Mouse (Mus musculus) limb, embryonic 11.5 days (tissue): ENCODE measurements around the gene Cct4. TPM values are rescaled to one million over a fixed set of nuclear protein-coding genes. Genes with fewer than 3 reads are reported as not detected.

Experiments
- ATAC-seq: fragments of 200-750 bp; cut with Nextera tagmentation; 2 replicates; pipeline ENCODE4 v1.8.0; 2017; ENCODE audit warnings: low read depth; ENCODE audit not compliant: insufficient number of reproducible peaks, low FRiP score, low TSS enrichment
- DNase-seq: peaks from one replicate; pipeline ENCODE4 v3.0.0-alpha.2; 2015; ENCODE audit warnings: low spot score
- H3K27ac ChIP-seq: fragments of 300-500 bp; sonication (generic); replicated peaks from 2 replicates; pipeline ENCODE4 v1.5.1; 2014; ENCODE audit warnings: low read depth, mild to moderate bottlenecking, low read length
- H3K27me3 ChIP-seq: fragments of 300-500 bp; sonication (generic); 2 replicates; pipeline ENCODE4 v1.6.1; 2014; ENCODE audit warnings: mild to moderate bottlenecking, low read length, mixed read lengths; ENCODE audit not compliant: control insufficient read depth, insufficient read depth
- H3K36me3 ChIP-seq: fragments of 300-500 bp; sonication (generic); 2 replicates; pipeline ENCODE4 v1.6.1; 2014; ENCODE audit warnings: mild to moderate bottlenecking, low read length, moderate library complexity, mixed read lengths; ENCODE audit not compliant: control insufficient read depth, insufficient read depth
- H3K4me1 ChIP-seq: fragments of 300-500 bp; sonication (generic); 2 replicates; pipeline ENCODE4 v1.6.1; 2014; ENCODE audit warnings: low read length, mixed read lengths; ENCODE audit not compliant: control insufficient read depth, insufficient read depth
- H3K4me2 ChIP-seq: fragments of 300-500 bp; sonication (generic); 2 replicates; pipeline ENCODE4 v1.6.1; 2014; ENCODE audit warnings: low read depth, mild to moderate bottlenecking, moderate library complexity; ENCODE audit not compliant: severe bottlenecking
- H3K4me3 ChIP-seq: fragments of 300-500 bp; sonication (generic); 2 replicates; pipeline ENCODE4 v1.5.1; 2014; ENCODE audit warnings: low read depth, low read length
- H3K9ac ChIP-seq: fragments of 300-500 bp; sonication (generic); 2 replicates; pipeline ENCODE4 v1.6.1; 2014; ENCODE audit warnings: mild to moderate bottlenecking, low read length
- H3K9me3 ChIP-seq: fragments of 300-500 bp; sonication (generic); 2 replicates; pipeline ENCODE4 v1.6.1; 2016; ENCODE audit warnings: low read length; ENCODE audit not compliant: control insufficient read depth
- WGBS: fragments of 180-500 bp; shearing (Covaris S2); extraction: QIAGEN DNeasy Blood & Tissue Kit; methylation state at CpG from one replicate; pipeline ENCODE4 v1.1.7; 2014; 5-methylcytosine and 5-hydroxymethylcytosine counted together
- polyA plus RNA-seq: library from polyadenylated mRNA; unstranded; fragments of >200 nt; fragmentation: Nextera tagmentation; extraction: Ambion mirVana; gene quantifications from 2 replicates; pipeline ENCODE4 v1.2.1, GENCODE M21; 2014

Gene Cct4
- polyA plus RNA-seq, 1 experiment from 2014 or later: 417 TPM

DNA sequence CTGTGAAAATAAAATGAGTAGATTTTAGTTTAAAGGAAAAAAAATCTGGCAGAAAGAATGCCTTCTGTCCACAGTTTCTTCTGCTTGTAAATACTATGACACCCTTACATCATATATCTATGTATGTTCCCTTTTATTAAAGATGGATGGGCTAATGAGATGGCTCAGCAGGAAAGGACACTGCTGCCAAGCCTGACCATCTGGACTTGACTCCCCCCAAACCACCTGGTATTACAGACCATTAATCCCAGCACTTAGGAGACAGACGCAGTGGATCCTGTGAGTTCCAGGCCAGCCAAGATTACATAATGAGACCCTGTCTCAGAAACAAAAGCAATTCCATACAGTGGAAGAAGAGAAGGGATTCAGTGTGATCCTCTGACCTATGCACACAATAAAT lies 11.6 kb upstream of the Cct4 start:
- WGBS: 78% methylated on average over 1 of the region's 1 CpGs

DNA sequence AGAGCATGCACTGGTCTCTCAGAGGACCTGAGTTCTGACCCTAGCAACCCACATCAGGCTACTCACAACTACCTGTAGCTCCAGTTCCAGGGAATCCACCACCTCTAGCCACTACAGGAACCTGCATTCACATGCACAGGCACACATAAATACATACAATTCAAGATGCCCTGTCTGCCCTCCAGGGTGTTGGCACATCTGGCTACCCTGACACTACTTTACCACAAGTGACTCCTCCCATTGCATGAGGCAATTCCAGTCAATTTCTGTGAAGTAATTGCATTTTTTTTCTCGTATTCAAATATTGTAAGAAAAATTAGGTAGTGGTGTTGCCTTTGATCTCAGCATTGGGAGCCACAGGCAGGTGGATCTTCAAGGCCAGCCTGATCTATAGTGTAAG lies 11.1 kb upstream of the Cct4 start:
- Histone ChIP-seq H3K4me2 (no peak overlapping the region), H3K36me3 (no peaks in the 10 kb centered on the region), H3K27ac (no peak overlapping the region), H3K4me3 (no peak overlapping the region), H3K9ac (no peak overlapping the region), H3K4me1 (peaks cover 6% of the 10 kb centered on the region), H3K9me3 (no peaks in the 10 kb centered on the region), H3K27me3 (no peaks in the 10 kb centered on the region)
- WGBS: 93% methylated on average over 1 of the region's 1 CpGs
- DNase-seq (no peak), ATAC-seq (no peak)

More for the DNA sequence above, 11.6 kb upstream of the Cct4 start:
- H3K27ac ChIP-seq: no peak overlapping the region
- DNase-seq (no peak), ATAC-seq (no peak)
- H3K9me3 ChIP-seq: no peaks in the 10 kb centered on the region
- H3K9ac ChIP-seq: no peak overlapping the region
- no peak overlapping the region for H3K4me2 ChIP-seq
- no peaks in the 10 kb centered on the region for H3K27me3 ChIP-seq
- 0 out of 2 replicates have a peak, but pooled peaks cover 2% of the 10 kb centered on the region for H3K36me3 ChIP-seq
- no peak overlapping the region for H3K4me3 ChIP-seq
- peaks cover 6% of the 10 kb centered on the region for H3K4me1 ChIP-seq

DNA sequence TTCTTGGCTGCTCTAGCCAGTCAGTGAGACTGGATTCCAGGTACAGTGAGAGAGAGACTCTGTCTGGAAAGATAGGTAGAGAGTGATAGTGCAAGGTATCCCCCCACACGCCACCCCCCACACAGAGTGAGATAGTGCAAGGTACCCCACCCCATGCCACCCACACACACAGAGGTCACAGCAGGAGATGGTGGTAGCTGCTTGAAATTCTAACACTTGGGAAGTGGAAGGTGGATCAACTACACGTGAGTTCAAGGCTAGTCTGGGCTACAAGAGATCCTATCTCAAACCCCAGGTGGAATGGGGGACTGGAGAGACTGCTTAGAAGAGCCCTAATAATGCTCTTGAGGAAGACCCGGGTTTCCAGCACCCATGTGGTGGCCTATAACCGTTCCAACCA lies 9.3 kb upstream of the Cct4 start:
- H3K27ac ChIP-seq: no peak overlapping the region

DNA sequence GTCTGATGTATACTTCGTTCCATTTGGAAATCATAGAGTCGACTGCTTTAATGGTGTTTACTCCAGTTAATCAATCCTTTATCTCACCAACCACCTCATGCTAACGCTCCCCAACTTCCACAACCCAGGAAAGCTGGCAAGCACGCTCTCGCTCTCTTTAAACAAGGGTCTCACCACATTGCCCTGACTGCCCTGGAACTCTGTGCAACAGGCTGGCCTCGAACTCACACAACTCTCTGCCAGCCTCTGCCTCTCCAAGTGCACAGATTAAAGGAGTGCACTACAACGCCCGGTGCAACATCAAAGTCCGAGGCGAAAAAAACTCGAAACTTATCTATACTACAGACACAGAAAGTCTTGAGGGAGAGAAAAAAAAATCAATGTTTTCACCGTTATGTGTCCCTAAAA lies 8.8 kb upstream of the Cct4 start:
- no peak for DNase-seq
- ATAC-seq: peak; percentile 40; the same call in 1 of the 2 replicates
- 4% methylated on average over 12 of the region's 12 CpGs for WGBS
- peak overlapping the region; percentile 66 for H3K4me3 ChIP-seq
- H3K27me3 ChIP-seq: no peaks in the 10 kb centered on the region
- H3K9me3 ChIP-seq: no peaks in the 10 kb centered on the region
- no peaks in the 10 kb centered on the region for H3K36me3 ChIP-seq
- H3K27ac ChIP-seq: peak overlapping the region; percentile 92; the same call in 1 of the 2 replicates
- peak overlapping the region; percentile 61 for H3K4me2 ChIP-seq
- H3K4me1 ChIP-seq: peaks cover 6% of the 10 kb centered on the region
- H3K9ac ChIP-seq: peak overlapping the region; percentile 75

More for the DNA sequence above, 9.3 kb upstream of the Cct4 start:
- H3K27me3 ChIP-seq: no peaks in the 10 kb centered on the region
- H3K9ac ChIP-seq: 0 out of 2 replicates have a peak overlapping the region, but pooled peaks have one; percentile 22
- peak overlapping the region; percentile 66 for H3K4me3 ChIP-seq
- WGBS: 38% methylated on average over 4 of the region's 4 CpGs
- no peaks in the 10 kb centered on the region for H3K9me3 ChIP-seq
- peak overlapping the region; percentile 61 for H3K4me2 ChIP-seq
- peaks cover 6% of the 10 kb centered on the region for H3K4me1 ChIP-seq
- ATAC-seq (no peak), DNase-seq (no peak)
- no peaks in the 10 kb centered on the region for H3K36me3 ChIP-seq

DNA sequence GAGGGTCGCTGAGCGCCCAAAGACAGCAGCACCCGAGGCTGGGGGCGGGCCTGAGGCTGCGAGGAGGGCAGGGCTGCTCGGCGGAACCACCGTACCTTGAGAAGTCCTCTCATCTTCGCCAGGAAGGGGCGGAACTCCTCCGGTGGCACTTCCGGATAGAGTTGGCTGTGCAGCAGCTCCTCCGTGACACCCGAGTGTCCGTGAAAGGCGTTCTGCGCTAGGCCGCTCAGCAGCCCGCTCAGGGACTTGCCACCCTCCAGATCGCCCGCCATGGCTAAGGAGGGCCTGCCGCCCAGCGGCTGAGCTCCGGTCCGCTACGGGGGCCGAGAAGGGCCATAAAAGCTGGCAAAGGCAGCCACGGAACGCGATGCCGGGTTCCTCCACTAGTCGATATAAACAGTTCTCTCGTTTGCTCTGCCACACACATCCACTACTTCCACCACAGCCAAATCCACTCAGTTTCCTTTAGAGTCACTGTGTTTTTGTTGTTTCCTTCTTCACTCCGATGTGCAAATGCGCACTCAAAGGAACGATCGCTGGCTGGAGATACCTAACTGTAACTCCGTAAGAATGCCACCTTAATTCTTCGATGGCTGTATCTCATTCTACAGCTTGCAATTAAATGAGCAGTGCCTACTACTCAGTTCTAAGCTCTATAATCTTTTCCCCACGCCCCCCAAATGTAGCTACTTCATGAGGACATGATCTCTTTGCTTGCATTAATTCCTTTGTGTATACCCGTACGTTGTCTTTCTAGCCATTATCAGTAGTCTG lies 8.1 kb upstream of the Cct4 start, which contains the start of the genes Gm28048 and Commd1:
Gene Gm28048 (minus strand): TSS at position 107 of the 774 bp plus-strand sequence.
Gene Commd1 (minus strand): TSS at position 399 of the 774 bp plus-strand sequence.
- no peaks in the 10 kb centered on the region for H3K36me3 ChIP-seq
- DNase-seq: peak; percentile 96
- H3K4me3 ChIP-seq: peak within 1 kb of the TSS; percentile 66
- H3K9me3 ChIP-seq: no peaks in the 10 kb centered on the region
- peaks cover 6% of the 10 kb centered on the region for H3K4me1 ChIP-seq
- peak within 1 kb of the TSS; percentile 61 for H3K4me2 ChIP-seq
- no peaks in the 10 kb centered on the region for H3K27me3 ChIP-seq
- H3K27ac ChIP-seq: peak within 1 kb of the TSS; percentile 92
- peak within 1 kb of the TSS; percentile 75 for H3K9ac ChIP-seq
- WGBS: 4% methylated on average over 42 of the region's 42 CpGs
- ATAC-seq: peak; percentile 90

DNA sequence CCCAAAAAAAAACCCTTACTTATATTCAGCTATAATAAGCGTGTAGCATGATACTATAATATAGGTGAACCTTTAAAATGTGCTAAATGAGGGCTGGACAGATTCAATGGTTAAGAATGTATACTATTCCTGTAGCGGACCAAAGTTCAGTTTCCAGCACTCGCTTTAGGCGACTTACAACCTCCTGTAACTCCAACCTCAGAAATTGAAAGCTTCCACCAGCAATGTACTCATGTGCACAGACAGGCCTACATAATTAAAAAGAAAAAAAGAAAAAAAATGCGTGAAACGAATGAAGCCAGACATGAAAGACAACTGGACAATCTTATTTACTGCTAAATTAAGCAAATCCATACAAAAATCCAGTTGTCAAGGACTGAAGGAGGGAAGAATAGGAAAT lies 7.5 kb upstream of the Cct4 start:
- no peak for ATAC-seq
- Histone ChIP-seq H3K9ac (no peak overlapping the region), H3K36me3 (no peaks in the 10 kb centered on the region), H3K4me2 (no peak overlapping the region), H3K9me3 (no peaks in the 10 kb centered on the region), H3K27ac (no peak overlapping the region), H3K27me3 (no peaks in the 10 kb centered on the region), H3K4me3 (no peak overlapping the region), H3K4me1 (peaks cover 6% of the 10 kb centered on the region)
- WGBS: 77% methylated on average over 6 of the region's 6 CpGs
- DNase-seq: no peak

DNA sequence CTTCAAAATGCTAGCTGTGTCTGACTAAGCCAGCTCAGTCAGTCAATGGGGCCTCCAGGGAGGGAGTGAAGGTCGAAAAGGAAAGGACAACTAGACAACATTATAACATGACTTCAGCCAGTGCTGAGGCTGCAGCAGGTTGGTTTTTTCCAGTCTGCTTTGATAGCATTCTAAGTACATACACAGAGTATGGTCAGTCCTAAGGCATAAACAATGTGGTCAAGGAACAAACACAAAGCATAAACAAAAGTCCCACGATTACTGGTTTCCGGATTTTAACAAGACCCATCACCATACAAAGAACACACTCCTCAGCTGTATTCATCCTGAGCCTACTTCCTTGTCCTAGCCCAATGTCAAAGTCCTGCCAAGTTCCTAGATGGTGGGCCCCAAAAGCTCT lies 4.8 kb upstream of the Cct4 start:
- Histone ChIP-seq H3K4me1 (peaks cover 6% of the 10 kb centered on the region), H3K9me3 (no peaks in the 10 kb centered on the region), H3K27ac (no peak overlapping the region), H3K4me2 (no peak overlapping the region), H3K4me3 (no peak overlapping the region), H3K36me3 (no peaks in the 10 kb centered on the region), H3K27me3 (no peaks in the 10 kb centered on the region), H3K9ac (no peak overlapping the region)
- 82% methylated on average over 3 of the region's 3 CpGs for WGBS
- DNase-seq: no peak
- no peak for ATAC-seq

DNA sequence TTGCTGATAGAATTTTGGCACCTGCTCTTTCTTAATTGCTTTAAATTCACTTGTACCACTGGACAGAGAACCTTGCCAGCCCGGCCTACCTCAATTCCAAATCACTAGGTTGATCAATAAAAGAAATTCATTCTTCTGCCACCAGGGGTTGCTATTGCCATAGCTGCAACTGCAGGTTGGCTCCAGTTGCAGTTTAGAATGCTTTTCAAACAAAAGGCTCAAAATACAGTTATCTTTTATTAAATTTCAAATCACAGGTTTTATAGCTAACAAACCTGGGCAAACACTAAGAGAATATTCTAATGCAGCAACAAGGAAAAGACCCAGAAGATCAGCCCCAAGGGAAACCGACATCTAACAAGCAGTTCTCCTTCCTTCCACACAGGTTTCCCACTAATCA lies 3.0 kb upstream of the Cct4 start:
- Histone ChIP-seq H3K4me3 (no peak overlapping the region), H3K9ac (no peak overlapping the region), H3K36me3 (no peaks in the 10 kb centered on the region), H3K4me1 (peaks cover 9% of the 10 kb centered on the region), H3K27ac (no peak overlapping the region), H3K9me3 (no peaks in the 10 kb centered on the region), H3K27me3 (no peaks in the 10 kb centered on the region), H3K4me2 (no peak overlapping the region)
- ATAC-seq (no peak), DNase-seq (peak; percentile 36)
- WGBS: 50% methylated on average over 2 of the region's 2 CpGs
